Mouse (Mus musculus): ENCODE results near the gene Cdh23.

GRCm38 (mm10) chr10:60379419-60379957, 316.8 kb downstream of the Cdh23 start:
- TF ChIP-seq CTCF (IDR thresholded peaks at IDR 0.05; ENCODE audit: insufficient read depth, low read depth, low read length) (no peak), POLR2A (IDR thresholded peaks at IDR 0.05; ENCODE audit: insufficient read depth, low read depth, low read length) (no peak)
